Mouse (Mus musculus) forebrain, postnatal 0 days (tissue): ENCODE results near the gene Pigv. TPM values are rescaled to one million over a fixed set of nuclear protein-coding genes. Genes with fewer than 3 reads are reported as not detected.
A peak's percentile ranks its signal among the peaks of the same experiment; 100 is the strongest.

Experiments
- ATAC-seq: fragments of 200-750 bp; cut with Nextera tagmentation; 2 replicates; pipeline ENCODE4 v1.8.0; 2017; ENCODE audit warnings: mild to moderate bottlenecking, moderate library complexity
- DNase-seq: peaks from one replicate; pipeline ENCODE4 v3.0.0-alpha.2; 2015
- H3K27ac ChIP-seq: fragments of 300-500 bp; sonication (generic); 2 replicates; pipeline ENCODE4 v1.5.1; 2014; ENCODE audit warnings: low read depth, mild to moderate bottlenecking, antibody characterized with exemption, low read length, moderate library complexity, mixed read lengths
- H3K27me3 ChIP-seq: fragments of 300-500 bp; sonication (generic); 2 replicates; pipeline ENCODE4 v1.6.1; 2014; ENCODE audit warnings: mild to moderate bottlenecking, low read length, mixed read lengths; ENCODE audit not compliant: insufficient read depth
- H3K36me3 ChIP-seq: fragments of 300-500 bp; sonication (generic); 2 replicates; pipeline ENCODE4 v1.6.1; 2014; ENCODE audit warnings: mild to moderate bottlenecking, moderate library complexity; ENCODE audit not compliant: insufficient read depth
- H3K4me1 ChIP-seq: fragments of 300-500 bp; sonication (generic); 2 replicates; pipeline ENCODE4 v1.6.1; 2014; ENCODE audit warnings: antibody characterized with exemption; ENCODE audit not compliant: insufficient read depth
- H3K4me2 ChIP-seq: fragments of 300-500 bp; sonication (generic); 2 replicates; pipeline ENCODE4 v1.6.1; 2014; ENCODE audit warnings: low read depth, mild to moderate bottlenecking, moderate library complexity
- H3K4me3 ChIP-seq: fragments of 300-500 bp; sonication (generic); 2 replicates; pipeline ENCODE4 v1.5.1; 2014; ENCODE audit warnings: low read depth, low read length, mixed read lengths
- H3K9ac ChIP-seq: fragments of 300-500 bp; sonication (generic); 2 replicates; pipeline ENCODE4 v1.6.1; 2014; ENCODE audit warnings: mild to moderate bottlenecking
- H3K9me3 ChIP-seq: fragments of 300-500 bp; sonication (generic); 2 replicates; pipeline ENCODE4 v1.6.1; 2016; ENCODE audit warnings: low read length
- CTCF ChIP-seq: sonication (generic); IDR thresholded peaks from 2 replicates; pipeline ENCODE4 v1.5.1; 2016; ENCODE audit warnings: antibody characterized with exemption, control low read depth, low read depth
- WGBS: fragments of 180-500 bp; shearing (Covaris S2); extraction: QIAGEN DNeasy Blood & Tissue Kit; methylation state at CpG from one replicate; pipeline ENCODE4 v1.1.7; 2014; 5-methylcytosine and 5-hydroxymethylcytosine counted together
- polyA plus RNA-seq: library from polyadenylated mRNA; unstranded; fragments of >200 nt; fragmentation: Nextera tagmentation; extraction: Ambion mirVana; gene quantifications from 2 replicates; pipeline ENCODE4 v1.2.1, GENCODE M21; 2015
- total RNA-seq: library from RNA; depleted of rRNA; stranded (reverse); fragments of >200 nt; gene quantifications from 2 replicates; pipeline ENCODE4 v1.2.3, GENCODE M21; 2014

Gene Pigv
- total and polyA plus RNA-seq, 2 experiments from 2014 or later = 12.0 to 12.5 TPM

DNA sequence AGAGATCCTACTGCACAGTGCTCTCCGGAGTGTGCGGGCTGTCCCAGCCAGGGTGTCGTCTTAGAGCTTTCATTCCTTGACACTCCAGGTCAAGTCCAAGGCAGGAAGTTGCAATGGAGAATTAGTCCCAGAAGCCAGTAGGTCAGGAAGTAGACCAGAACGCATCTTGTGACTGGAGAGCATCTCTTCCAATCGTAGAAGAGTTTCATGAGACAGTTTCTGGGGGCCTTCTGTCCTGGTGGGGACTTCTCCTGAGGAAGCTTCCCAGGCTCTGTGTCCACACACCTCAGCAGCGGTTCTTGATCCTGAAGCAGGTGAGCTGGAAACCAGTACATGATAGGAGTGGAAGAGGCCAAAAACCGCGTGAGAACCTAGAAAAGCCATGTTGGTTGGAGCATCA, 10.0 kb downstream of the Pigv start:
- no peak overlapping the region for H3K4me3 ChIP-seq
- TF ChIP-seq CTCF = no peak

DNA sequence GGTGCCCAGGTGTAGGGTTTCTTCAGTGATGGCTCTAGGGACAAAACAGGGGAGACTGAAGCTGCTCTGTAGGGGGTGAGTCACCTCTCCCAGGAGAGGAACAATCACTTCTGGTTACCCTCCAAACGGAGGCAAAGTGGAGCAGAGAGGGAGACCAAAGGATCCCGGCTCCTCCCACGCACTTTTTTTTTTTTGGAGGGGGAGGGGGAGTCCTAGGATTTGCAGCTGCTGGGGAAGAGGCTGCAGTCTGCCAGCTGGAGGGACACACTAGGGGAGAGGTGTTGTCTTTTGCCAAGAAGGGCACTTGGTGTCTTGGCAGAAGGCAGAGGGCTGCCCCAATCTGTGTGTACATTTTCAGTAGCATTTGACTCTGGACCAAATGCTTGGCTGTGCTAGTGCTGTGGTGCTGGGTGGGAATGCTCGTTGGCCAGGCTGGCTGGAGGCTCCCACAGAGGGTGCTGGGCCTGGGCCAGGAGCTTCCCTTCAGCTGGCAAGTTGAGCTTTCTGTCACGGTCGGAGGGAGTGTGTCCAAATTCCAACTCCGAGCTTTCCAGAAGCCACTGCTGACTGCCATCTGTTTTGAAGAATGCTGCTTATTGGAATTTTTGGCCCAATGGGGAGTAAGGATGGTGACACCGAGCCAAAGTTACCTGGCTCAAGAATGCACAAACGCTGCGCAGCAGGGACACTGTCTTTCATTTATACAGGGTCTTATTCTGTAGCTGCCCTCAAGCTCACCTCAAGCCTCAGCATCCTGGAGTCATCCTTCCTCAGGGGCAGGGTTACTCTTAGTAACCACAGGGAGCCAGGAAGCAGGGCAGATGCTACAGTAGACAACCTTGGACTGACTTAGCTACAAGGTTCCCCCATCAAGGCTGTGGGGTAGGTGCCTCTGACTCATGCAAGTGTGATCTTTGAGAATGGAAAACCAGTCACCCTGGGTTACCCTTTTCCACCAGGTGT, 12.0 kb downstream of the Pigv start:
- Histone ChIP-seq H3K27me3 (no peaks in the 10 kb centered on the region), H3K4me3 (no peak overlapping the region), H3K27ac (peak overlapping the region; percentile 60), H3K9me3 (no peaks in the 10 kb centered on the region), H3K4me2 (peak overlapping the region; percentile 34), H3K4me1 (peaks cover 12% of the 10 kb centered on the region), H3K9ac (no peak overlapping the region; the same call in 1 of the 2 replicates), H3K36me3 (peaks cover 11% of the 10 kb centered on the region)
- peak; percentile 91 for DNase-seq
- ATAC-seq = peak; percentile 84
- 9% methylated on average over 10 of the region's 10 CpGs for WGBS
- no peak for TF ChIP-seq CTCF

More for the DNA sequence above, 10.0 kb downstream of the Pigv start:
- Histone ChIP-seq H3K4me2 (no peak overlapping the region), H3K9ac (no peak overlapping the region), H3K4me1 (peaks cover 12% of the 10 kb centered on the region), H3K27ac (no peak overlapping the region), H3K36me3 (peaks cover 13% of the 10 kb centered on the region), H3K9me3 (no peaks in the 10 kb centered on the region), H3K27me3 (no peaks in the 10 kb centered on the region)
- ATAC-seq (no peak), DNase-seq (no peak)
- 97% methylated on average over 8 of the region's 8 CpGs for WGBS

DNA sequence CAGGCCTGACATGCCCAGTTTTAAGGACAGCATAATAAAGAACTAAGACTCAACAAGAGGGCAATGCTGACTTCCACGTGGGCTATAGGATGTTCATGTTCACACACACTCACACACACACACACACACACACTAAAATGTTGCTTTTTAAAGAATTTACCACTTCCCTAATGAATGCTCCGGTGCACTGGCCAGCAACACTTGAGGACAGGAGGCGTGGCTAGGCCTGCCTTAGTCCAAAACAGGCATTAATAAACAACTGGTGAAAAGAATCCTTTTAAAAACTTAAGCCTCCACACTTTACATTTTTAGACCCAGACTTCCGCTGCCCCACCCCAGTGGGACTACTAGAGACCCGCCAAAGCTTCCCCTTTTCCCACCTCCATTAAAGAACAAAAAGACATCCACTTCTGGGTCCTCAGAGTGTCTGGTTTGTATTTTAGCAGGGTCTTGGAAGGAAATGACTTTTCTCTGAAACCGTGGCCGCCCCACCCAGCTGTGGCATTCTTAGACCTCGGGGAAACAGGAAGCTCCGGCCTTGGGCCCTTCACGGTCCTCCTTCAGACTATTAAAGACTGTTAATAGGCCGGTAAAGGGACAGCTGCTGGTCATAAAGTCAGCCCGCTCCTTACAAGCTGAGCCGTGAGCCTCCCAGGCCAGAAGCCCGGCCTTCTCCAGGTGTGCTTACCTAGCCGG, 12.8 kb downstream of the Pigv start:
- H3K27me3 ChIP-seq = no peaks in the 10 kb centered on the region
- peak overlapping the region; percentile 34 for H3K4me2 ChIP-seq
- DNase-seq (no peak), ATAC-seq (0 out of 2 replicates have a peak, but pooled peaks have one; percentile 0)
- peak overlapping the region; percentile 60 for H3K27ac ChIP-seq
- WGBS = 17% methylated on average over 15 of the region's 15 CpGs
- no peaks in the 10 kb centered on the region for H3K9me3 ChIP-seq
- peaks cover 6% of the 10 kb centered on the region for H3K36me3 ChIP-seq
- TF ChIP-seq CTCF = no peak
- no peak overlapping the region for H3K4me3 ChIP-seq
- no peak overlapping the region; the same call in 1 of the 2 replicates for H3K9ac ChIP-seq
- H3K4me1 ChIP-seq = peaks cover 12% of the 10 kb centered on the region

DNA sequence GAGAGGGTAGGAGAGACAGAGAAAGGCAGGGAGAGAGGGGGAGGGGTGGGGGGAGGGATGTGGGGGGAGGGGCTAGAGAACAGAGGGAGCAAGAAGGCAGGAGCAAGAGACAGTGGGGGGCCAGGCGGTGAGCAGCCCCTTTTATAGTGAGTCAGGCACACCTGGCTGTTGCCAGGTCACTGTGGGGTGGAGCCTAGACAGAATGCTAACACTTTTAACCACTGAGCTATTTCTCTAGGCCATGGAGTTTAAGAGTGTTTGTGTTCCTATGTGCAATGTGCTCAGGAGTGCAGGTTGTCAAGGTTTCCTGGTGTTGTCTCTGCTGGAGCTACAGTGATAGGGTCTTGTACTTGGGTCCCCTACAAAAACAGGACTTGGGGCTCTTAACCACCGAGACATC, 13.7 kb downstream of the Pigv start:
- no peak overlapping the region for H3K4me2 ChIP-seq
- peaks cover 12% of the 10 kb centered on the region for H3K4me1 ChIP-seq
- H3K4me3 ChIP-seq = no peak overlapping the region
- WGBS = 56% methylated on average over 2 of the region's 2 CpGs
- no peak overlapping the region for H3K27ac ChIP-seq
- no peak overlapping the region for H3K9ac ChIP-seq
- DNase-seq (no peak), ATAC-seq (no peak)
- no peak for TF ChIP-seq CTCF
- H3K27me3 ChIP-seq = no peaks in the 10 kb centered on the region
- no peaks in the 10 kb centered on the region for H3K9me3 ChIP-seq
- H3K36me3 ChIP-seq = peaks cover 6% of the 10 kb centered on the region

DNA sequence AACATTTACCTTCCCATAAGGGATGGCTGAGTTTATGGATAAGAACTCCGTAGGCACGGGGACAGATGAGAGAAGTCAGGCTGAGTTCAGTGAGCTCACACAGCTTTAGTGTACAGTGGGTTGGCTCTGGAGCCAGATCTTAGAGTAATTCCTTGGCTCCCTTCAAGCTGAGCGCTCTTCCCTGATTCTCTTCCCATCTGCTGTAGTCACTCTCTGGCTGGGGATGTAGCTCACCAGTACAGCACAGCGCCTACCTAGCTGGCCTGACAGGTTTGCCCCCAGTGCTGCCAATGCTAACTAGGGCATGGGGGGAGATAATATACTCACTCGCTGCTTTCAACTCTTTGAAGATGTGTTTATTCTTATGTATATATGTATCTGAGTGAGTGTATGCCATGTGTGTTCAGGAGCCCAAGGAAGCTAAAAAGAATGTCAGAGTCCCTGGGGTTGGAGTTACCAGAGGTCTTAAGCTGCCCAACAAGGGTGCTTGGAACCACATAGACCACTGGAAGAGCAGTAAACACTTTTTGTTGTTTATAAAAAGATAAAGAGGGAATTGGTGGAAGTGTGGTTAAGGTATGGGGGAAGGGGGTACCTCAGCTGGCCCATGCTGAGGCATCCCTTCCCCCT, 14.5 kb downstream of the Pigv start:
- peaks cover 6% of the 10 kb centered on the region for H3K36me3 ChIP-seq
- peaks cover 12% of the 10 kb centered on the region for H3K4me1 ChIP-seq
- no peak overlapping the region for H3K9ac ChIP-seq
- 49% methylated on average over 5 of the region's 5 CpGs for WGBS
- H3K27ac ChIP-seq = no peak overlapping the region
- H3K9me3 ChIP-seq = no peaks in the 10 kb centered on the region
- H3K27me3 ChIP-seq = no peaks in the 10 kb centered on the region
- no peak overlapping the region for H3K4me3 ChIP-seq
- H3K4me2 ChIP-seq = no peak overlapping the region
- TF ChIP-seq CTCF = no peak
- no peak for ATAC-seq
- DNase-seq = no peak

DNA sequence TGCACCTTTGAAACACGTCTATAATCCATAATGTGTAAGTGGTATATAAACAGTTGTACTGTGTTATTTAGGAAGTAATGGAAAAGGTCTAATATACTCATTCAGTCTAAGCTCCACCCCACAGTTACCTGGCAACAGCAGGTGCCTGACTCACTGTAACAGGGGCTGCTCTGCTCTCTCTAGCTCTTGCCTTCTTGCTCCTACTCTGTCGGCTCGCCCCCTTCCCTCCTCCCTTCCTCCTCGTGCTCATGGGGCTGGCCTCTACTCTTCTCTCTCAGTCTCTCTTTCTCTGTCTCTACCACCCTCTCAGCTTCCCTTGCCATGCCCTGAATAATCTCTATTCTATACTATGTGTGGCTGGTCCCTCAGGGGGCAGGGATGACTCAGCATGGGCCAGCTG, 15.4 kb downstream of the Pigv start:
- 20% methylated on average over 4 of the region's 4 CpGs for WGBS
- no peak for TF ChIP-seq CTCF
- Histone ChIP-seq H3K36me3 (peaks cover 2% of the 10 kb centered on the region), H3K4me2 (no peak overlapping the region), H3K27ac (no peak overlapping the region), H3K4me1 (peaks cover 12% of the 10 kb centered on the region), H3K27me3 (no peaks in the 10 kb centered on the region), H3K4me3 (no peak overlapping the region), H3K9ac (no peak overlapping the region), H3K9me3 (no peaks in the 10 kb centered on the region)
- ATAC-seq (peak; percentile 36; the same call in 1 of the 2 replicates), DNase-seq (no peak)
